Mouse (Mus musculus) ovary, postnatal 14 days (tissue): ENCODE measurements around the gene Phpt1.

Experiments
- DNase-seq: peaks from one replicate; pipeline ENCODE4 v3.0.0; 2022; ENCODE audit warnings: low spot score

Gene Phpt1

DNA sequence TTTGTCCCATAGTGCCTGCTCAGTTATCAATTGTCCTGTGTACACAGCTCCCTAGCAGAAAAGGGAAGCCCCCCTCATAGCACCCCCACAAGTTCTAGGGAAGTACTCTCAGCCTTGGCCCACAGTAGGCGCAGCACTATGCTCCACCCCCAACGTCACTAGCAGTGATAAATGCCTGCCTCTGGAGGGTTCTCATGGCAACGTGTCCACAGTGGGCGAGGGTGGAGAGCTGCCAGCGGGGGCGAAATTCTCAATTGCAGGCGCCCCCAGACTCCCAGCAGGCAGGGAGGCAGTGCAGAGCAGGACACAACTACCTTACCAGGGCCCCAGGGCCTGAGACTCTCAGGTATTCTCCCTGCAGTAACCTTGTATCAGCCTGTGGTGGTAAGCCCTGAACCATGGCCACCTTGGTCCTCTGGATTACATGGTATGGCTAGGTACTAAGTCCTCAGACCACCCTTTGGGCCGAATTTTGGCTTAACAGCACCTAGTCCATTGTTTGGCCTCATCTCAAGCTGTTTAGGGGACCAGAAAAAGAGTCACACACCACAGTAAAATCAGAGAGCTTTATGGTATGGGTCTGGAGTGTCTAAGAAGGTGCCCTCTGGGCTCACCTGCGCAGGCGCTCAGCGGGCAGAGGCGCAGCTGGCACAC is 7.6 kb upstream of the Phpt1 start:
- no peak for DNase-seq

DNA sequence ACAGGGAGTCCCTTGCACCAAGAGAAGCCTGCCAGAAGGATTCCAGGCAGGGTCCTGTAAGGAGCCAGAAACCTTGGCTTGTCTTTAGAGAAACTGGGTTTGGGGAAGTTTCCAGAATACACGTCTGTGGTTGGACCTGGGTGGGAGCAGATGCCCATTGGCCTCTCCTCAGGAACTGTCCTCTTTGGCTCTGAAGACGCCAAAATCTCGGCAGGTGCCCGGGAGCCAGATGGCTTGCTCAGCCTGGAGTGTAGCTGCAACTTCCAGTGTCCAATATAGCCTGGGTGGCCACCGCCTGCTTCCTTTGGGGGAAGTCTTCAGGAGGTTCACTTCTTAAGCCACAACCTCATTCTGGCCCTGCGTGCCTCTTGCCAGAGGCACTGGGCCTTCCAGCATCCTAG is 6.9 kb upstream of the Phpt1 start:
- no peak for DNase-seq

DNA sequence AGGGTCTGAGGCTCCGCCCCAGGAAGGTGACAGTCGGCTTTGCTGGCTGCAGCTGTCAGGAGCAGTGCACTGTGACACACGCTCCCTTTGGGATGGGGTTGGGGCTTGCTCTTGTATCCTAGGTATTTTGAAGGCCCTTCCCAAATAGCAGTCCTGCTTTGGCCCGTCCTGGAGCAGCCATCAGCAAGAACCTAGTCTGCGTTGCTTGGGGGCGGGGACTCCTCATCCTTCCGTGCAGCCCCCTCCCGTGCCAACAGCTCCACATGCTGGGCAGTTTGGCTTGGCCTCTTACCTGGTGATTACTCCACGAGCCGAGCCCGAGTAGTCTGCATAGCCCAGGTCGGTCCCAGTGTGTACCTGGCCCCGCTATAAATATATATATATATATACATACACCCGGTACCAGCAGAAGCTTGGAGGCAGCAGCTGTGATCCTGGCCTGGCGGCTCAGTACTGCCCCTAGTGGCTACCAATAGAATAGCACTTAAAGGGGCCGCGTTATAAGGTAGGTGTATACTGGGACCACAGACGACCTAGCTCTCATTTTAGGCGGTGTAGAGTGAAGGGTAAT is 6.4 kb upstream of the Phpt1 start, which contains the start of gene Ajm1:
Ajm1 (minus strand) TSS at position 464 of the 571 bp plus-strand sequence.
- peak; percentile 62 for DNase-seq

DNA sequence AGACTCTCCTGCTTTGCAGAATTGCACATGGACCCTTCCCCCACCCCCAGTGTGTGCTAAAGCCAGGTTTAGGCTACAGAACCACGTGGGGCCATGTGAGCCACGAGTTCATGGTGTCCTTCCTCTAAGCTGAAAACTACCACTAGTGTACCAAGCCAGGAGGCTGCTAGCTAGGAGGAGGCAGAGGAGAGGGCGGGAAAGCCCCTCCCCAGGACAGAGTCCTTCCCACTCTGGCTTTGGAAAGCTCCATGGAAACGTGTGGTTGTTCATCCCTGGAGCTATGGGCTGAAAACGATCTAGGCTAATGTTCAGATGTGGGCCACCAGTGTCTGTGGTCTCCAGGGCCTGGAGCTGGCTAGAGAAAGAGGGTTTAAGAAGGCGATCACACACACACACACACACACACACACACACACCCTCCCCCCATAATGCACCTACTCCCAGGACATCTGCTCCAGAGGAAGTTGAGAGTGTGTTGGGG is 5.6 kb upstream of the Phpt1 start:
- no peak for DNase-seq

DNA sequence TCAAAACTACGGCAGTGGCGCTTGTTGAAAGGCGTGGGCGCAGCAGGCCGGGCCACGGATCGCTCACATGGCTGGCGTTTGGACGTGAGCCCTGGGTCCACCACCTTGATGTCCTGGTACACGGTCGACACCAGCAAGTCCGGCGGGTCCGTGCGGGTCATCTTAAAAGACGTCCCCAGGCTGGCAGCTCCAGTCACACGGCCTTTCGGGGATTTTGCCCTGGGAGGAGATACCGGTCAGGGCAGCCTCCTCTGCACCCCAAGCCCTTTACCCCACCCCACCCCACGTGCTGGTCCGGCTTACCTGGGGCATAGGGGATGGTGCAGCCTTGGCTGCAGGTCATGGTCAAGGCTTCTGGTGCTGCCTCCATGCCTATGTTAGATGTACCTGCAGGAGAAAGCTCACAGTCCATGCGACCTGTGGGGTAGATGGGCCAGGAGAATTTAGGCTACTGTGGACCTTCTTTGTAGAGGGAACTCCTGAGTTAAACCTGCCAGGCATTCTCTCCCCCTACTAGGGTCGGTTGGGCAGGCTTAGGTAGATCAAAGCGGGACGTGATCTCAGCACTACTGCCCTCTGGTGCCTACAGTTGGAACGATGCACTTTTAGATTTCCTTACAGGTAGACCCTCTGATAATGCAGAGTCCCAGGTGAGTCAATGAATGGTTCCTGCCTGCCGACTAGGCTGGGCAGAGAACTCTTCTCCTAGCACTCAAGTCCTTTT is 4.9 kb upstream of the Phpt1 start:
- no peak for DNase-seq

DNA sequence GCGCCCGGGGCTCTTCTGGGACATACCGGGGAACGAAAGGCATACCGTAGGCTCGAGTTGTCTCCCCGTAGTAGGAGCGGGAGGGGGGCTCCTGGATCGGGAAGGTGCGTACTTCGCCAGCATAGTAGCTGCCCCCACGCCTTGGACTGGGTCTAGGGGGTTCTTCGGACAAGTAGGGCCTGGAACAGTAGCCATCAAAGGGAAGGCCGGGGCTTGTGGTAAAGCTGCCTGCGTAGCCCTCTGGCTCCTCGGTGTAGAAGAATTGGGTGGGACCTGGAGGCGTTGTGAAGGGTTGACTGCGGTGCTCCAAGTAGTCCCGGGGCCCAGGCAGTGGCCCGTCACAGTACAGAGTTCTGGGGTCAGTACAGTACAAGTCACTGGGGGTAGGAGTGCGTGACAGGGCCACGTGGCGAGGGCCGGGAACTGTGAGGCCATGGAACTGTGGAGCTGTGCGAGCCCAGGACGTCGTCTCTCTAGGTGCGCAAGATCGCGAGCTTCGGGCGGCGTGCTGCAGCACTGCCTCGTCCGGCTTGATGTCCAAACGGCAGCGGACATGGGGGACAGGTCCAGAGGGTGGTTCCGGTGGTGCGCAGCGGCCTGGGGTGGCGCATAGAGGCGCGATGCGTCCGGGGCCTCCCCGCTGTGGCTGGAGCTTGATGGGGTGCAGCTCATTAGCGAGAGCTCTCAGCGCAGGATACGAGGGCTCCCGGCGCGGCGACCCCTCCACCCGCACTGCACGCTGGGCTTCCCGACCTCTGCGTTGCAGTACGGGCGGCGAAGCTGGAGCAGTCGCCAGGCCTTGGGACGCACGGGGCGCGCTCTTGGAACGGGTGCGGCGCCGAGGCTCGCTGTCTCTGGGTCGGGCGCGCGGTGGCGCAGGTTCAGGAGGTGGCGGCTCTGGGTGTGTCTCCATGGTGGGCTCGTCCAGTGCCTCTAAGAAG is 4.0 kb upstream of the Phpt1 start:
- DNase-seq = no peak

DNA sequence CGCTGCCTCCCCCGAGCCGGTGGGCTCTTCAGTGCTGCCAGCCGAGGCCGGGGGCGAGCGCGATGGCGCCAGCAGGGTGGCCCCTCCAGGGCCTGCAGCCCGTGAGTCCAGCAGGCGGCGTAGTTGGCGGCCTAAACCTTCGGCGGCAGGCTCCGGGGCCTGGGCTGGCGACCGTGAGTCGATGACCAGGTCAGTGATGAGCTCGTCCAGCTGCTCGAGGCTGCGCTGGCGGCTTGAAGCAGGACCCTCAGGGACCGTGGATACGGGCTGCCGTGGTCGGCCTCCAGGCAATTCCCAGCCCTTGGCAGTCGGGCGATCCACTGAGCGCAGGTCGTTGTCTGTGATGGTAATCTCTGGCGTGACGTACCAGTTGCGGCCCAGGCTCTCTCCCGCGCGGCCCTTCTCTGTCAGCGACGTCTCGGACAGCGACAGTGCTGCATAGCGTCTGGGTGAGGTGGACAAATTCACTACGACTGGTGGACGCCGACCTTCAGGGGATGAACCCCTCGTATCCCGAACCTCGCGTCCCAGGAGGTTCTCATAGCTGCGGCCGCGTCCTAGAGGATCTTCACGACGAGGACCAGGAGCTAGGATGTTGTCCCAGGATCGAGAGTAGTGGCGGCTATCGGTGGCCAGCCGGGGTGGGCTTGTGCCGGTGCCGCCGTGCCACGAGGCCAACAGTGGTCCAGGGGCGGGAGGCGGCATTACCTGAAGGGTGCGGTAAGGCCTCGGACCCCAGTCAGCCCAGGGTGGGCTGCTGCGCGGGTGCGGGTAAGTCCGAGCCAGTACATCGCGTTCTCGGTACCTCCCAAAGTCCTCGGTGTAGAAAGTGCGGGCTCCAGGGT is 3.1 kb upstream of the Phpt1 start:
- DNase-seq = no peak

DNA sequence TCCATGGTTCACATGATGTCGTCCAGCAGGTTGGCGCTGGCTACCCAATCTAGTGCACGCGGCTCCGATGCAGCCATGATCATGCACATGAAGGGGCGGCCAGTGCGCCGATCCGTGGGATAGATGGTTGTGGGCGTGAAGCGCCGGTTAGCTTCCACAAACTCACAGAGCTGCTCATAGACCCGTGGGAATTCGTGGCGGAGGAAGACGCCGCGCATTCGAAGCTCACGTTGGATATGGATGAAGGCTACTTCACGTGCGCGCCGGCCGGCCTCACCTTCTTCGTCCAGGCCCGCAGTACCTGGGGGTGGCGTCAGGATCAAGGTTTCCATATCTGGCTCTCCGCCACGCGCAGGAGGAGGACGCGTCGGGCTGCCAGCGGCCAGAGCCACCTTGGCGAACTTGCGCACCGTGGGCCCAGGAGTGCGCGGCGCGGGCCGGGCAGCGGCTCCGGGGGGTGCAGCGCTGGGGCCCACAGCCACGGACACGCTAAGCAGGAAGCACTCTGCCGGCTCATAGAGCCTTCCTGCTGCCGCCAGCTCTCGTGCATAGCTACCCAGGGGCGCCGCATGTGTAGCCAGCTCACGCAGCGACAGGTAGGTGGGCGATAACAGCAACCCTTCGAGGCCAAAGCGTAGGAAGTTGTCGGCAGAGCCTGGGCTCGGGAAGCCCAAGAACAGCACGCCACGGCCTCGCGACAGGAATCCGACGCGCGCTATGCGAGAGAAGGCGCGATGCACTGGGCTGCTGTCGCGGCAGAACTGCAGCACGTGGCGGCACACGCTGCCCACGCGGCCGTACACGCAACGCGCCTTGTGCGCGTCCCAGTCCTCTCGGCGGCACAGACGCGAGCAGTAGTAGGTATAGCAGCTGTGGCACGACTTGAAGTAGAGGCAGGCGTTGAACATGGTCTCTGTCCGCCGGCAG is 2.2 kb upstream of the Phpt1 start:
- no peak for DNase-seq

DNA sequence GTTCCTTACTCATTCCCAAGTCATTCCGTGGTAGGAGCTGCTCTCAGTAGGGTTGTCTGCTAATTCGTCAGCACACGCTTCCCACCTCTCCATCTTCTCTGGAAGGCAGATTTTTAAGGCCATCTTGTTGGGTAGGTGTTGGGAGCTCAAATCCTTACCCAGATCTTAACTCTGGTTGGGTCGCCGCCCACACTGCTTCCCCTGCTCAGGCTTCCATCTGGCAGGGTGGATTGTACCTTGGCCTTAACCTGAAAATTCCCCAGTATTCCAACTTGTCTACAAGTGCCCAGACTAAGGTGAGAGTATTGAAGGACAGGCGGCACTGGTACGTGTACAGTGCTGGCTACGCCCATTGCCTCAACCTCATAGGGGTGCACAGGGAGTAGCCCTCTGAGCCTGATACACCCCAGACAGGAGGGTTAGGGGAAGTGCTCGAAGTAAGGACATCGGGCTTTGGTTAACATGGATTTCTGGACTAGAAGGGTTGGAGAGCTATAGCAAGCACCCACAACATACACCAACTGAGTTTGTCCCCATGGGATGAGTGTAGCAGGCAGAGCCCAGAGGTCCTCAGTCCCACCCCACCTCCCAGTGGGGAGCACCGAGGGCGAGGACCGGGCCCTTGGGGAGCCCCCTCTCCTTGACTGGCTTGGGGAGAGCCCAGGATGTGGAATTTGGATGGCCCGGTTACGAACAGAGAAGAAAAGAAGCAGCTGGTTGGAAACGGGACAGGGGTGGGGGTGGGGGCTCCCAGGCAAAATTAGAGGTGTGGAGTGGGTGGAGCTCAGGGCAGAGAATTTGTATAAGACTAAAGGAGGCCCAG is 1.2 kb upstream of the Phpt1 start:
- DNase-seq = no peak

DNA sequence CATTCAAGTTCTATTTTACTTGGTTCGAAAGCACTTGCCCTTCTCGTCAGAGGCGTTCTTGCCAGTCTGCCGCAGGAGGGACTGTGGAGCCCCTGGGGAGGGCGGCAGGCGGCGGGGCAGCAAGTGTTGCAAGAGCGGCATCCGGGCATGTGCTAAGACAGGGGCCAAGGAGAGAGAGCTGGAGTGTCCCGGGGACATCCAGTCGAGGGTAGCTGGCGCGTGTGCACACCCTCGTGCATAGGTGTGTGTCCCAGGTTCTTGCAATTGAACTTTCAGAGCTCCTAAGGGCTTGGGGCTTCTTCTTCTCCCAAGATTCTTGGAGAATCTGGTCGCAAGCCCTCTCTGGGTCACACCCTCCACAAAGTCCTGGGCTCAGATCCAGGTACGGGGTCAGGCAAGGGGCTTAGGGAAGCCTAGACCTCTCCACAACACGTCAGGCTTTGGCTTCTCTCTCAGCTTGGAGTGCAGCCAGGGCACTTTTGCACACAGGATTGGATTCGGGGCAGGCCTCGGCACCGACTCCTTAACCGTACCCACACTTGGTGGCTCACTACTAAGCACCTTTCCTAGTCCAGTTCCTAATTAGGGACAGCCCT is 506 bp upstream of the Phpt1 start:
- DNase-seq = no peak

DNA sequence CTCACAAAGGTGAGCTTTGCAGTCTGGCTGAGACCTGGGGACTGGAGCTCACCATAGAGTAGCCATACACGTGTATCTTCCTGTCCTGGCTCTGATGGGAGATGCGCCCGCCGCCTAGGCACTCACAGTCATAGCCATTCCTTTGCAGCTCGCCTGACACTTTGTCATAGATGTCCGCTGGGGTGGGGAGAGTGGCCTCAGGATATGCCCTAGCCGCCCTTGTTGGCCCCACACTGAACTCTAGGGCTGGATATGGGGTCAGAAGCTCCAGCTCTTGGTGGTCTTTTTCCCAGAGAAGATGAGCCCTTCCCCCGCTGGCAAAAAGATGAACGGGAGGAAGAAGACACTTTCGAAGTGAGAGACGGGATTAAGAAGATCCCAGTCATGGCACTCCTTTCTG is 888 bp downstream of the Phpt1 start:
- no peak for DNase-seq

DNA sequence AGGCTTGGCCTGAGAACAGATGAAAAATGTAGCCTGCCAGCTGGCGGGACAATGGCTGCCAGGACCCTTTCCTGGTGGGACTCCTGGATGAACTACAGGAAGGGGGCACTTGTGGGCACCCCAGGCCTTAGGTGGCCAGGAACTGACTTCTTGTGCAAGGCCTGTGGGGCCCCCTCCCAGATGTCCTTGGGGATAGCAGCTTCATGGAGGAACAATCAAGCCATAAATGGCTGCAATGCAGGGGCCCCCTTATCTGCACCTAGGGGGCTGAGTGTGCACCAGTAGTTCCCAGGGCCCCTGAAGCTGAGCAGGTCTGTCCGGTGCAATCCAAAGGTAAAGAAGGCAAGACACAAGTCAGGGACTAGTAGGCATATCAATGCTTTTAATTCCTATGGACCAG is 2.0 kb downstream of the Phpt1 start:
- DNase-seq = no peak

DNA sequence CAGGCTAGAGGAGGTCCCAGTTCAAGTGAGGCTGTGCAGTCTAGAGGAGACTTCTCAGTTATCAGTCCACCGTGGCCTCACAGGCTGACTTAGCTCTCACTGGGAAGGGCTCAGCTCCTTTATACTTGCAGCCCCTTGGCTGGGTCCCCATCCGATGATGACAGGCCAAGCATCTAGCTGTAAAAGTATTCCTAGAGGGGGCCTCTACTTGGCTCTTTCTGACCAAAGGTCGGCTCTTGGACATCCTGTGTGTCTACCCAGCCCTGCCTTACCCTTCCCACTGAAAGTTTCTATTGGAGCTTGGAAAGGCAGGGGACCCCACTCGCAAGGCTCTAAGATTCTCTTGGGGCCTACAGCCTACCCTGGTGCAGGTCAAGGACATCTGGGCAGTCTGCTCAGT is 3.8 kb downstream of the Phpt1 start:
- no peak for DNase-seq

DNA sequence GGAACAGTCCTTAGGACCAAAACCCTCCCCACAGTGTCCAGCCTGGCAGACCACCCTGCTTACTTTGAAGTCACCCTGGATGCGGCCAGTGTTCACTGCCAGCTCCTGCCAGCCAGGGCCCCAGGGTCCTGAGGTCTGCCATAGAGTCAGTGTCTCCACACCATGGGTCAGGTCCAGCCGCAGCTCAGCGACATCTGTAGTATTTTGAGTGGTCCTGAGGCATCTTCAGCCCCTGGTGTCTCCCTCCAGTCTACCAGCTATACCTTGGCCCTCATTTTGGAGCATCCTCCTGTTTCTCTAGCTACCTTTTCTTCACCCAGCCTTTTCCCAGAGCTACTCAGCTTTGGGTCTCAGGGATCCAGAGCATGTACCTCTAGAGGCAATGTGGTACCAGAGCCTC is 5.7 kb downstream of the Phpt1 start:
- no peak for DNase-seq

DNA sequence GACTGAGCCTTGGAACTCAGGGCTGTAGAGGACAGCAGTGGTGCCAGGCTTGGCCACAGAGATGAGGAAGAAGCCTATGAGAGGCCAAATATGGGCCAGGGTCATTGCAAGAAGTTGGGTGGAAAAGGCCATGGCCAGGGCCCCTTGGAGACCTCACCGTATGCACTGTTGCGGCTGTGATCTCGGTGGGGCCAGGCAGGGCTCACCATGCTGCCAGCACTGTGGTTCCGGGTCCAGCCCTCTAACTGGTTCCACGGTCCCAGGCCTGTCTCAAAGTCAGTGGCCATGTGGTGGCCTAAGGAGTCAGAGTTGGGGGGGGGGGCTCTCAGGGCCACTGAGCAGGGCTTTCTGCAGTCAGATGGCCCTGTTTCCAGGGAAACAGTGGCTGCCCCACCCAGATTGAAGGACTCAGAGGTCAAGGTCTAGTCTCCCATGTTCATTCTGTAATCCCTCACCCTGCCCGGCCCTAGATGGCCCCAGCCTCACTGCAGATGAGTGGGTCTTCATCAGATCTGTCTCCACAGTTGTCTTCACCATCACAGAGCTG is 6.5 kb downstream of the Phpt1 start:
- no peak for DNase-seq

DNA sequence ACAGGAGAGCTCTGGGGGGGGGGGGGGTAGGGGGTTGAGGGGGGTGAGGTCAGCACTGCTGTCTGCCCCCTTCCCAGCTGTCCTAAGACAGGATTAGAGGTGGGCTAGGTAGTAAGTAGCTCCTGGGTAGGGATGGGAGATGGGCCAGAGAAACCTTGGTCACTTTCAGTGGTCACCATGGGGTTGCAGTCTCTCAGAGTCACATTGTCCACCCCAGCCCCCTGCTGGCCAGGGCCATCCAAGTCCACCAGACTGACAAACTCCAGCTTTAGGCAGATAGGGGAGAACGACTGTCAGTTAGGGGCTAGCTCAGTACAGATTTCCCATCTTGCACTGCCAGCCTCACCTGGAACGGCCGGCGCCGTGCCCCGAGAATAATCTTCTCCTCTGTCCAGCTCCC is 8.5 kb downstream of the Phpt1 start:
- no peak for DNase-seq

DNA sequence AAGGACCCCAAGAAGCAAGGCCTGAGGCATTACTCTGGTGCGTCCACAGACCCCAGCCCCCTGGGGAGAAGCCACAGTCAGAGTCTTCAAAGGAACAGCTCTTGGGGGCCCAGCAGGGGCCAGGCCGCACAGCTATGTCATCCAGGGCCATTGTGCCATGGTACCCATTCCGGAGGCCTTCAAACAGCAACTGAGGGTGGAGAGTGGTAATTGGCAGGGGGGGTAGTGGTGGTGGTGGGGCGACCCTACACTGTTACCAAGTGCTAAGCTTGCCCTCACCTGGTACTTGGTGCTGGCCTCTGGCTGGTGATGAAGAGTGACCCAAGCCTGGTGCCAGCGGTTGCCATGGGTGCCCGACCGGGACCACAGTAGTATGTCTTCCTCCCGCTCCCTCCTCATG is 9.3 kb downstream of the Phpt1 start:
- no peak for DNase-seq

DNA sequence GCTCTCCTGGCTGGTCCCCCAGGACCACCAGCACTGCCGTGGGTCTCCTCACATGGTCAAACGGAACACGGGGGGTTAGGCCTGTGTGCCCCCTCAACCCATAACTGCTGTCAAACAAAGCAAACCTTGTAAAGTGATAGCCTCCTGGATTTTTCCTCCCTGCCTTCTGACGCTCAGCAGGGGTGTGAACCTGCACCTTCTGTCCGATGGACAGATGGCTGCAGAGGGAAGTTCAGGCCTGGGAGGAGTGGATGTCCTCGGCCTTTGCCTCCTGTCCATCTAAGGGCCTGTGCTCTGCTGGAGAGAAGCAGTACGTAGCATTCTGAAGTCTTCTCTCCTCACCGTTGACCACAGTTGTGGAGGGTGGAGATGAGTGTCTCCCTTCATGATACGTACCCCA is 13.1 kb downstream of the Phpt1 start:
- DNase-seq = no peak

DNA sequence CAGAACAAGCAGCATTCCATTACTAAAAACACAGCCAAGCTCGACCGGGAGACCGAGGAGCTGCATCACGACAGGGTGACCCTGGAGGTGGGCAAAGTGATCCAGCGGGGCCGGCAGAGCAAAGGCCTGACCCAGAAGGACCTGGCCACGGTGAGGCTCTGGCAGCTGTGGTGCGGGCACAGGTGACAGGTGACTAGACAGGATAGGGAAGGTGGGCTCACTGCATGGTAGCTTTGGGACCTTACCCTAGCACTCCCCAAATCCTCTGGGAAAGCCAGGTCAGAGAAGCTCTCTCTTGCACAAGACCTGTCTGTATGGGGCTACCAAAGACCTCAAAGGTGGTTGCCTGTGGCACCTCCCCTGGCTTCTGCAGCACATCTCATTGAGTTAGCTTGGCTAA is 14.5 kb downstream of the Phpt1 start:
- no peak for DNase-seq
